Mouse (Mus musculus): ENCODE measurements around the gene Wdr18.
A peak's percentile ranks its signal among the peaks of the same experiment; 100 is the strongest.

The Wdr18 gene

DNA sequence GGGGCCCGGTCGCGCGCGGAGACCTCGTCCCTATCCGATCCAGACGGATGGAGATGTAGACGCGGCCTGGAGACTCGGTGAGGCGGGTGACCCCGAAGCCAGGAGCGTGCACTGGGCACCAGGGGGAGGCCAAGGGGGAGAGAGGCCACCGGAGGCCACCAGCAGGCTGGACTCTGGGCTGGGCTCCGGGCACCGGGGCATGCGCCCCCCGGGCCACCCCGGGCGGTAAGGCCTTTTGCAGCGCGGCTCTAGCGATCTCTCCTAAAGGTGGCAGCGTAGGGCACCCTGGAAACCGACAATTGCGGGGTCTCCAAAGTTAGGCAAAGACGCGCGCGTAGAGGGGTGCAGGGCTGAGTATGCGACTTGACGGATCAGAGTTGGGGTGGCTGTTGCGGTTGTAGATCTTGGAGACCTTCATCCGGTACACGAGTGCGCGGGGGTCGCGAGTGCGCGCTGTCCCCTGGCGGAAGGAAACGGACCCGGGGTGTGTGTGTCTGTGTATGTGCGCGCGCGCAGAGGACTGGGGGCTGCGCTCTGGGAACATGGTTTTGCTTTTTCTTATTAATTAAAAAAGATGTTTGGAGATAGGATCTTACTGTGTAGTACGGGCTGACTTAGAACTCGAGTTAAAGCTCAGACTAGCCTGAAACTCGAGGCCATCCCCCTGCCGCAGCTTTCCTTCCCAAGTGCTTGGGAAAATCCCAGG is 32.5 kb upstream of the Wdr18 start:
- DNase-seq (ENCODE audit: low spot score in 2 of 2) = peak; percentile 39 to 44

DNA sequence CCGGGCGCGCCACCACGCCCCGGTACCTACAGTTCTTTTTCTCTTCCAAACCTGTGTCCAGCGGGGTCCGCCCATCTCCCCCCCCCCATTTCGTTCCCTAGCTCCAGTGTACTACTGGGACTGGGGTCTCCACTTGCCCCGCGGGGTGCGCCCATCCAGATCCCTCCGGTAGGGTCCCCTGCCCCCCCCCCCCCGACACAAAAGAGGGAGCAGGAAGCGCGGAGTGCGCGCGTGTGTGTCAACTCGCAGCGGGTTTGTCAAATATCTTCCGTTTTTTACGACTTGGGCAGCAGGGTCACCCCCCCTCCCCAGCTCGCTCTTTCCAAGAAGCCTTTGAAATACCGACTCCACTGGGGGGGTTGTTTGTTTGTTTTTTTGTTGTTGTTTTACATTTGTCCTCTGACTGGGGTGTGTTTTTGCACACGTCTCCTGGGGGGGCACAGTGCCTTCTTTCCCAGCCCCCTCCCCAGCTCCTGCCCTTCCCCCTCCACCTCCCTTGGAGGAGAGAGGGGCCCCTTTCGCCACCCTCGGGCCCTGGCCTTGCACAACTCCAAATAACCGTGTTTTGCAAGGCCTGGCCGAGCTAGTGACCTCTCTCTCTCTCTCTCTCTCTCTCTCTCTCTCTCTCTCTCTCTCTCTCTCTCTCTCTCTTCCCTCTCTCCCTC is 31.8 kb upstream of the Wdr18 start:
- DNase-seq (ENCODE audit: low spot score in 2 of 2) = no peak

GRCm38 (mm10) chr10:79928907-79929701 is 30.8 kb upstream of the Wdr18 start:
- no peak for DNase-seq (ENCODE audit: low spot score in 2 of 2)

DNA sequence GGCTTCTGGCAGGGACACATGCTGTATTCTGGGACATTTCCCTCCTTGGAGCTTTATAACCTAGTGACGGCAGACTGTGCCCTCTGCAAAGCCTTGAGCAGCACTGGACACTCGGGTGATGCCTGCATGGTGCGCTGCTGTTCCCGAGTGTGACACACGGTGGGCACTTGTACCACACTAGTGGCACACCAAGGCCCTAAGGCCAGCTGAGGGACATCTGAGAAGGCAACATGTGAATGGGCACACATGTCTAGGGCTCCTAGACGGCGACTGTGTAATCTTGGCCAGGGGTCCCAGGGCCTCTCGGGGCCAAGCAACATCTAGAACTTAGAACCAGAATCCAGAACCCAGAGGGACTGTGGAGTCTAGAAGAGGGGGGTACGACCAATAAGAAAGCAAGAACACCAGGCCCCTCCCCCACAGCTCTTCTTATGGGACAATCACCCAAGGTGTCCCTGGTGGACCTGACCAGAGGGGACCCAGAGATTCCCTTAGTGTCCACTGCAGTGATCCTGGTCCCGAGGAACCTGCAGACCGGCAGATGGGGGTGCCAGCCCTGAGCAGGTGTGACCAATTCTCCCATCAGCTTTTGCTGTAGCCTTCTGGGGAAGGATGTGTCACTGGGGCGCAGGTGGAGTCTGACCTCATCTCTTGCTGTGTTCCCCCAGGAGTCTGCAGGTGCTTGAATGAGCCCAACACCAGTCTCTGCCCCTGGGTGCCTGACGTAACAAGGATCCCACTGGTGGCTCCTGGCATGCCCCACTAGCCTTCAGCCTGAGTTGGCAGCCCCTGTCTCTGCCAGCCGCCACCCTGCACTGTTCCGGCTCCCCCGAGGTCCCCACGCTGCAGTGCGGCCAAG is 29.8 kb upstream of the Wdr18 start:
- no peak for DNase-seq (ENCODE audit: low spot score in 2 of 2)

DNA sequence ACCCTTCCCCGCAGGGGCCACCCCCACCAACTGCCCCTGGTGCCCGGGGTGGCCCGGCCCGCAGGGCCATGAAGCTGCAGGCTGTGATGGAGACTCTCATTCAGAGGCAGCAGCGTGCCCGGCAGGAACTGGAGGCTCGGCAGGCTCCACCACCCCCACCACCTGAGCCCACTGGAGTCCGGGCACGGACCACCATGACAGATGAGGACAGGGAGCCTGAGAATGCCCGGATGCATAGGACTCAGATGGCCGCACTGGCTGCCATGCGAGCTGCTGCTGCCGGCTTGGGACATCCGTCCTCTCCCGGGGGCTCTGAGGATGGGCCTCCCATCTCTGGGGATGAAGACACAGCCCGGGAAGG is 29.1 kb upstream of the Wdr18 start:
- DNase-seq (ENCODE audit: low spot score in 2 of 2) = no peak

DNA sequence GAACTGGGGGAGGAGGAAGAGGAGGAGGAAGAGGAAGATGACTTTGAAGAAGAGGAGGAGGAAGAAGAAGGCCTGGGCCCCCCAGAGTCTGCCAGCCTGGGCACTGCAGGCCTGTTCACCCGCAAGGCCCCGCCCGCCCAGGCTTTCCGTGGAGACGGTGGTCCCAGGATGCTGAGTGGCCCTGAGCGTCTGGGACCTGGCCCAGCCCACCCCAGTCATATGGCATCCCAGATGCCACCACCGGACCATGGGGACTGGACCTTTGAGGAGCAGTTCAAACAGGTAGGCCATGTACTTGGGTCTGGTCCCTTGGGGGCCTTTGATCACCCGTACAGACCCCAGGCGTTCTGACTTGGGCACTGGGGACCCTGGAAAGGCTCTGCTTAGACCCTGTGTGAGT is 28.2 kb upstream of the Wdr18 start:
- no peak for DNase-seq (ENCODE audit: low spot score in 2 of 2)

DNA sequence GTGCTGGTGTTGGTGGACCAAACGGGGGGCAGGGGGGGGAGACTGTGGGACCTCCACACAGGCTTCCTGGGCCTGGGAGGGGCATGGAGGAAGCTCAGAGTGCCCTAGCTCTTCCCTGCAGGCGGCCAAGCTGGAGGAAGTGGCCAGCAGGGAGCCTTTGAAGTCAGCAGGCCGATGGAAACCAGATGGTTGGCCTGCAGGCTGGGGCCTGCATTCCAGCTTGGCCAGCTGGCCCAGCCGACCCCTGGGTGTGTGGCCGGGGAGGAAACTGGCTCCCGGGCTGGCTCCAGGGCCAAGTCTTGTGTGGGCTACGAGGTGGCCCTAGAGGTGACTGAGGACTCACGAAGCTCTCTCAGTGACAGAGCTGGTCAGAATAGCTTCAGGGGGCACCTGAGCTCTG is 27.2 kb upstream of the Wdr18 start:
- DNase-seq (ENCODE audit: low spot score in 2 of 2) = peak; percentile 77 to 84

- no peak for DNase-seq (ENCODE audit: low spot score in 2 of 2)
These were observed 26.7 kb upstream of the Wdr18 start for GRCm38 (mm10) chr10:79933145-79933679.

GRCm38 (mm10) chr10:79933861-79934260 is 26.1 kb upstream of the Wdr18 start:
- no peak for DNase-seq (ENCODE audit: low spot score in 2 of 2)

DNA sequence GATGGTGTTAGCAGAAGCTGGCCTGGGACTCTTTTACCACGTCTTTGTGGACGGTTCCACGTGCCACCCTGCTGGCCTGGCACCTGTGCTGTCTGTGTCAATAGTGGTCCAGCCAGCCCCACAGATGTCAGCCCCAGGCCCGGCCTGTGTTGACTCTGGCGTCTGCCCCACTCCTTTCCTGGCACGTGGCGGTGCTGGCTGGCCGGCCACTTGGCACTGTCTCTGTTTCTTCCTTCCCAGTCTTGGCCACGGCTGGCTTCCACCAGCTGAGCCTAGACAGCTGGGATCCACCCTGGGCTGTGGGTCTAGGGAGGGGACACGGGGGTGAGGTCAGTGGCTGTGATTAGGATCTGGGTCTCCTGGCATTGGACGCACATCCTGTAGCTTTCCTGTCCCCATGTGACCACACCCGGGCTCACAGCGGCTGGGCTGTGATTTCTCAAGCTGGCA is 25.7 kb upstream of the Wdr18 start:
- DNase-seq (ENCODE audit: low spot score in 2 of 2) = peak; percentile 91 to 94

- DNase-seq (ENCODE audit: low spot score in 2 of 2) = no peak
These were observed 25.0 kb upstream of the Wdr18 start for GRCm38 (mm10) chr10:79934794-79935569.

DNA sequence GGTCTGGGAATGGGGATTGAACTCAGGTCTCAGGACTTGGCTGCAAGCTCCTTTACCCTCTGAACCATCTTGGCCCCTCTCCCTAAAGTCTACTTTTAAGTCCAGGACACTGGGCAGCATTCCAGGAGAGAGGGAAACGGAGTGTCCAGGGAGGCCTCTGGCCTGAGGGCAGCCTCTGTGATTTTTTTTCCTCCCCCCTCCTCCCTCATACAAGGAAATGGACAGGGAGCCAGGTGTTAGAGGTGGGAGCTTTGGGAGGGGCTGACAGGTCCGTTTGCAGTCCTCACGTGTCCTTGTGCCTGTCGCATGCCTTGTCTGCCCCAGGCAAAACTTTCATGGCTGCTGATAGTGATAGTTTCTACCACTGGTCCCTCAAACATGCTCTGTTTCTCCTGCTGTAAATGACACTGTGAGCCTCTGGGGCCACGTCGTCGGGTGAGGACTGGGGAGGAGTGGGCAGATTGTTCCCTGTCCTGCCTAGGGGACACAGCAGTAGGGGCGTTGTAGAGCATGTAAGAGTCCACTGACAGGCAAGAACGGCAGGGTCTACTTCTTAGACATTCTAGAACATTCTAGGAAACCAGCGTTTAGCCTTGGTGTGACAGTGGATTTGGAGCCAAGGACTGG is 23.6 kb upstream of the Wdr18 start:
- no peak for DNase-seq (ENCODE audit: low spot score in 2 of 2)

DNA sequence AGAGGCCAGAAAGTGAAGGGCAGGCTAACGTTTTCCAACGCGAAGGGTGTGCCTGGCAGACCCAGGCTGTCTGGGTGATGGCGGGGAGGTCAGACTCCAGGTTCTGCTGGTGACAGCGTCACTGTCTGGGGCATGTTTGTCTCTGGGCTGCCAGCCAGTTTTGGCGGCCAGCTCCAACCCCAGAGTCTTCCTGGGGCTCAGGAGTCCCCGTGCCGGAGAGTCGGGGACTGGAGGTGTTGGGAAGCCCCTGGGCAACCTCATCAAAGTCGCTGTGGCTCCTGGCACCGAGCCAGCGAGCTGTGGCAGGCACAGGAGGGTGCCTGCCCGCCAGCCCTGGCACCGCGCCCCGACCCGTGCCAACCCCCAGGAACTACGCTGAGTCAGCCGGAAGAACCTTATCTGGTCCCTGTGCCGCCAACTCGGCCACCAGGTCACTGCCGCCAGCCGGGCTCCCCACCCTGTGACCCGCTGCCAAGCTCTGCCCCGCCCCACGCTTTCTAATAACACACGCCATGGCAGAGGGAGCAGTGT is 23.0 kb upstream of the Wdr18 start:
- peak; percentile 78 to 81 for DNase-seq (ENCODE audit: low spot score in 2 of 2)

DNA sequence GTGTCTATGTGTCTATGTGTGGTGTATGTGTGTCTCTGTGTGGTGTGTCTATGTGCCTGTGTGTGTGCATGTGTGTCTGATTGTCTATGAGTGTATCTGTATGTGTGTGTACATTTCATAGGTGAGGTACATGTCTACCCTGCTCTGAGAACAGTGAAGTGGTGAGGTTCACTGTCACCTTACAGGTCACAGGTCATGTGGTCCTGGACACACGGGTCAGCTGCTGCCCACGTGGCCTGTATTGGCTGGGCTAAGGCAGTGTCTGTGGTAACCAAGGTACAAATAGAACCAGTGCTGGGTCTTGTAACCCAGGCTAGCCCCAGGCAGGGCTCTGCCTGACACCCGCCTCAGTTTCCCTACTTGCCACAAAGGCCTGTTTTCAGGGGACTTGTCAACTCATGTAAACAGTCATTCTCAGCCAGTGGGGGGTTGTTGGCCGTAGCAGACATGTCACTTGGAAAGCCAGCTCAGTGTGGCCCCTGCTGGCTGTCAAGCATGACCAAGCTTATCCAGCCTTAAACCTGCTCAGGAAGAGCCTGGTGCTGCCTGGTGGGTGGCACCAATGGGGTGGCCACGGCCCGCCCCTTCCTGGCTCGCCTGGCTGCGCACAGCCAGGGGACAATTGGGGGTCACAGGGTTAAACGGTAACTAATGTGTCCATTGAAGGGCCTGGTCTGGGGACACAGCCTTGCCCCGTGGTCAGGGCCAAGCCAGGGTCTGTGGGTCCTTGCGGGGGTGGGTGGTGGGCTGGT is 22.0 kb upstream of the Wdr18 start:
- no peak for DNase-seq (ENCODE audit: low spot score in 2 of 2)

GRCm38 (mm10) chr10:79940749-79941148 is 19.2 kb upstream of the Wdr18 start:
- DNase-seq (ENCODE audit: low spot score in 2 of 2) = peak in 1 of 2 experiments; percentile 77

- no peak for DNase-seq (ENCODE audit: low spot score in 2 of 2)
These were observed 17.0 kb upstream of the Wdr18 start for GRCm38 (mm10) chr10:79942988-79943387.

DNA sequence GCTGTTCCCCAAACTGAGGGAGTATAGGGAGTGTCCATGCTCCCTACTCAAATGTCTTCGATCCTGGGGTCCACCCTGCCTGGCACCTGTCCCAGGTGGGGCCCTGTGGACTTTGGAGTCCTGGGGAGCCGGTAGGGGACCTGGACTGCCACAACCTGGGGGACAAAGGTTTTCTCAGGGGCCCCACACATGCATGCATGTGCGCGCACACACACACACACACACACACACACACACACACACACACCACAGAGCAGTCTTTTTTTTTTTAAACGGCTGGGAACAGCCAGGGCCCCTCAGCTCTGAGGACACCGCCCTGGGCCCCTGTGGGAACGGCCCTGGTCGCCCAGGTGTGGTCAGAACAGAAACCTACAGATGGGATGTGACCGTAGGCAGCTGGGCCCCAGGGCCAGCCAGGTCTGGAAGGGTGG is 16.5 kb upstream of the Wdr18 start:
- no peak for DNase-seq (ENCODE audit: low spot score in 2 of 2)

DNA sequence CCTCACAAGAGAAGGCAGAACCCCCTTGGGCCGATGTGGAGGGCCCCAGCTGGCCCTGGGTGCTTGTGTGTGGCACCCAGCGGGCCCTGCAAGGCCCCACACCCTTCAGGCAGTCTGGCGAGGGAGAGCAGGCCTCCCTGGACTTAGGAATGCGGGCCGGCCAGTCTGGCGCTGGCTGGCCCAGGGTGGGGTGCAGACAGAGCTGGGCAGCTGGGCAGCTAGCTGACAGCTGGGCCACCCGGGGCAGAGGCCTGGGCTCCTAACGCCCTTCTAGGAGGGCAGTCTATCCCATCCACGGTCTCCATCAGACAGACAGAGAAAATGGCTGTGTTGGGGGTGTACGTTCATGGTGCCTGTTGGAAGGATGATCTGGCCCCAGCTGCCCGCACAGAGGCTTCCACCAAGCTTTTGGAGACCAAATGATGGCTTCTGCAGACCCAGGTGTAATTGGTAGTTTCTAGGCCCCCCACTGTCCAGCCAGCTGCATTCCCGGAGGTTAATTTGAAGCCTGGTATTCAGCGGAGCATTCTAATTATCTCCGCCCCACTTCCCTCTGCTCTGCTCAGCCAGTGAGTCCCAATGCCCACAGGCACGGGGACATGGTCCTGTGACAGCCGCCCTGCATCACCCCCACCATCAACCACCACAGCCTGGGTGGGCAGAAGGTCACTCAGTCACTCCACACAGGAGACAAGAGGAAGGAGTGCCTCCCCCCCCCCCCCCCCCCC is 14.3 kb upstream of the Wdr18 start:
- no peak for DNase-seq (ENCODE audit: low spot score in 2 of 2)

Data from heart, adult 9 months (tissue).